Mouse (Mus musculus) kidney, postnatal 0 days (tissue): Measurements from ENCODE around the gene Pgrmc2. TPM values are rescaled to one million over a fixed set of nuclear protein-coding genes. Genes with fewer than 3 reads are reported as not detected.

ENCODE experiments used
- ATAC-seq: fragments of 200-750 bp; cut with Nextera tagmentation; replicated peaks from 2 replicates; pipeline ENCODE4 v1.8.0; 2017; ENCODE audit warnings: low read depth, moderate number of reproducible peaks, moderate TSS enrichment, moderate library complexity; ENCODE audit not compliant: low FRiP score
- DNase-seq: peaks from one replicate; pipeline ENCODE4 v3.0.0-alpha.2; 2016; ENCODE audit warnings: low spot score
- H3K27ac ChIP-seq: fragments of 300-500 bp; sonication (generic); 2 replicates; pipeline ENCODE4 v1.5.1; 2014; ENCODE audit warnings: mild to moderate bottlenecking
- H3K27me3 ChIP-seq: fragments of 300-500 bp; sonication (generic); 2 replicates; pipeline ENCODE4 v1.6.1; 2014; ENCODE audit warnings: low read length, mixed read lengths; ENCODE audit not compliant: insufficient read depth
- H3K36me3 ChIP-seq: fragments of 300-500 bp; sonication (generic); 2 replicates; pipeline ENCODE4 v1.6.1; 2014; ENCODE audit warnings: low read length, mixed read lengths; ENCODE audit not compliant: insufficient read depth
- H3K4me1 ChIP-seq: fragments of 300-500 bp; sonication (generic); replicated peaks from 2 replicates; pipeline ENCODE4 v1.6.1; 2014; ENCODE audit warnings: antibody characterized with exemption, low read length, mixed read lengths; ENCODE audit not compliant: insufficient read depth
- H3K4me2 ChIP-seq: fragments of 300-500 bp; sonication (generic); 2 replicates; pipeline ENCODE4 v1.6.1; 2014; ENCODE audit warnings: mild to moderate bottlenecking, low read length, moderate library complexity, mixed read lengths
- H3K4me3 ChIP-seq: fragments of 300-500 bp; sonication (generic); replicated peaks from 2 replicates; pipeline ENCODE4 v1.5.1; 2014; ENCODE audit warnings: low read depth, low read length
- H3K9ac ChIP-seq: fragments of 300-500 bp; sonication (generic); 2 replicates; pipeline ENCODE4 v1.6.1; 2014; ENCODE audit warnings: low read depth, low read length
- H3K9me3 ChIP-seq: fragments of 300-500 bp; sonication (generic); replicated peaks from 2 replicates; pipeline ENCODE4 v1.6.1; 2016; ENCODE audit warnings: low read length, inconsistent platforms, mixed read lengths
- CTCF ChIP-seq: IDR thresholded peaks from 2 replicates; pipeline ENCODE4 v1.5.1; 2016; ENCODE audit warnings: antibody characterized with exemption, low read depth, mild to moderate bottlenecking, moderate library complexity
- WGBS: fragments of 180-500 bp; shearing (Covaris S2); extraction: QIAGEN DNeasy Blood & Tissue Kit; methylation state at CpG from one replicate; pipeline ENCODE4 v1.1.7; 2014; 5-methylcytosine and 5-hydroxymethylcytosine counted together
- polyA plus RNA-seq: library from polyadenylated mRNA; unstranded; fragments of >200 nt; fragmentation: Nextera tagmentation; extraction: Ambion mirVana; gene quantifications from 2 replicates; pipeline ENCODE4 v1.2.1, GENCODE M21; 2015

Pgrmc2 gene
- polyA plus RNA-seq, 1 experiment from 2014 or later: 36.0 TPM

DNA sequence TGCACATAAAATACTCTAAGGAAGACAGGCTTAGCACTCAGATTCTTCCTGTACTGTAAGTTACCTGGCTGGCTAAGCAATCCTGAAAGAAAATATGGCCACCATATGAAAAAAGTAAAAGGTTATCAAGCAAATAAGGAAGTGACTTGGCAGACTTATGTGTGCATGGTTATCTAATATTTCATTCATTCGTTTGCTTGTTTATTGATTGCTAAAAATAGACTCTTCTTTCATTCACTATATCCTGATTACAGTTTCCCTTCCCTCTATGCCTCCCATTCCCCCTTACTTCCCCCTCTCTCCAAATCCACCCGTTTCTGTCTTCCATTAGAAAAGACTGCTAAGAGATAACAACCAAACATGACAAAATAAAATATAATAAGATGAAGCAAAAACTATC, 8.0 kb upstream of the Pgrmc2 start:
- WGBS: 78% methylated on average over 2 of the region's 2 CpGs
- H3K9me3 ChIP-seq: no peaks in the 10 kb centered on the region

DNA sequence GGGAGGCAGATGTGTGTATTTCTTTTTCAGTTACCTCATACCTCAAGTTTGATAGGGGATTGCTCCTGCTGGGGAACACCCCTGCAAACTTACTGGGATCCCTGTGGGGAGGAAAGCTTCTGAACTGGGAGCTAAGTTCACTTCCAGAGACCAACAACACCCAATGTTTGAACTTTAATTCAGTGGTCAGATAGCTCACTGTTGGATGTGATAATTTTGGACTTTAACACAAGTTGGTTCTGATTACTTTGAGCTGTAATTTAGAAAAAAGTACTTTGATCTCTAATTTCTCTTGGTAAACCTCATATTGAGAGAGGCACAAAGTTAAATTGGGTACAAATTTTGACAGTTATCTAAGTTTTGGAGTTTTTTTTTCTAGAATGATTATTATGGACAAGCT, 4.2 kb upstream of the Pgrmc2 start:
- H3K4me2 ChIP-seq: no peak overlapping the region
- no peaks in the 10 kb centered on the region for H3K9me3 ChIP-seq
- no peak for DNase-seq
- ATAC-seq: no peak
- H3K27ac ChIP-seq: no peak overlapping the region
- no peak for TF ChIP-seq CTCF
- no peaks in the 10 kb centered on the region for H3K36me3 ChIP-seq
- H3K9ac ChIP-seq: no peak overlapping the region
- H3K4me3 ChIP-seq: no peak overlapping the region
- H3K27me3 ChIP-seq: no peaks in the 10 kb centered on the region
- no peaks in the 10 kb centered on the region for H3K4me1 ChIP-seq

More for the DNA sequence above, 8.0 kb upstream of the Pgrmc2 start:
- no peaks in the 10 kb centered on the region for H3K27me3 ChIP-seq
- DNase-seq (no peak), ATAC-seq (no peak)
- H3K9ac ChIP-seq: no peak overlapping the region
- no peak overlapping the region for H3K4me3 ChIP-seq
- H3K4me1 ChIP-seq: no peaks in the 10 kb centered on the region
- H3K27ac ChIP-seq: no peak overlapping the region
- no peak for TF ChIP-seq CTCF
- H3K4me2 ChIP-seq: no peak overlapping the region
- H3K36me3 ChIP-seq: no peaks in the 10 kb centered on the region

DNA sequence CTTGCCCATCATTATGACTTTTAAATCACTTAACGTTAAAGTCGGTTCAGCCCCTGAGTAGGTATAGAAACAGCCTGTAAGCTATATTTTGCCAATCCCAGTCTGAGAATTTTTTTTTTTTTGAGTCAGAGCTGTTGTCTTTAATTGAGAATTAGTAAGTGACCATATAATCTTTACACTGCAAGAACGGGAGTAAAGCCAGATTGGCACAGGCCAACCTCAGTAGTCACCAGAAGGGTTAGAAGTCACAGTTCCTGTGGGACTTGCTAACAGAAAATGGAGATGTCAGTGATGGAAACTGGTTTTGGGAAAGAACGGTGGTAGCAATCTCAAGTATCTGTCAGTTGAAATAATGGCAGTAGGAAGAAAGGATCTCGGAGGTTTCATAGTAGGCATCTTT, 1.6 kb upstream of the Pgrmc2 start:
- no peaks in the 10 kb centered on the region for H3K9me3 ChIP-seq
- 82% methylated on average over 5 of the region's 5 CpGs for WGBS
- no peak overlapping the region for H3K9ac ChIP-seq

DNA sequence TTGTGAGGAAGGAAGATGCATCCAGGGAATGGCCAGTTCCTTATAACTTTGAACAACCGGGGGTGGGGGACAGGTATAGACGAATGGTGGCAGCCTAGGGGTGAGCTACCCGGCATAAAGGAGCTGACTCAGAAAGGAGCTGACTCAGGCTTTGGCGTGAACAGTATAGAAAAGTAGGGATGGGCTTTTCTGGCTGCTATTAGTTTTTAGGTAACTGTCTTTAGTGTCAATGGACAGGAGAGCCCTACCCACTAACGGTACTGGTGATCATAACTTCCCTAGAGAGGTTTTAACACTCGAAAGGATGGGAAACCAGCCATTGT, 905 bp upstream of the Pgrmc2 start:
- TF ChIP-seq CTCF: no peak
- ATAC-seq (0 out of 2 replicates have a peak, but pooled peaks have one; percentile 6), DNase-seq (peak; percentile 44)
- Histone ChIP-seq H3K9ac (peak overlapping the region; percentile 82), H3K4me3 (peak overlapping the region; percentile 90), H3K36me3 (no peaks in the 10 kb centered on the region), H3K27ac (peak overlapping the region; percentile 78), H3K4me2 (peak overlapping the region; percentile 97), H3K27me3 (no peaks in the 10 kb centered on the region), H3K9me3 (no peaks in the 10 kb centered on the region), H3K4me1 (peaks cover 7% of the 10 kb centered on the region; the same call in 1 of the 2 replicates)
- WGBS: 3% methylated on average over 6 of the region's 6 CpGs

More for the DNA sequence above, 1.6 kb upstream of the Pgrmc2 start:
- no peak for TF ChIP-seq CTCF
- H3K4me3 ChIP-seq: no peak overlapping the region
- H3K27ac ChIP-seq: no peak overlapping the region
- ATAC-seq: no peak
- H3K36me3 ChIP-seq: no peaks in the 10 kb centered on the region
- no peaks in the 10 kb centered on the region for H3K27me3 ChIP-seq
- H3K4me2 ChIP-seq: no peak overlapping the region
- DNase-seq: no peak
- H3K4me1 ChIP-seq: peaks cover 7% of the 10 kb centered on the region; the same call in 1 of the 2 replicates

DNA sequence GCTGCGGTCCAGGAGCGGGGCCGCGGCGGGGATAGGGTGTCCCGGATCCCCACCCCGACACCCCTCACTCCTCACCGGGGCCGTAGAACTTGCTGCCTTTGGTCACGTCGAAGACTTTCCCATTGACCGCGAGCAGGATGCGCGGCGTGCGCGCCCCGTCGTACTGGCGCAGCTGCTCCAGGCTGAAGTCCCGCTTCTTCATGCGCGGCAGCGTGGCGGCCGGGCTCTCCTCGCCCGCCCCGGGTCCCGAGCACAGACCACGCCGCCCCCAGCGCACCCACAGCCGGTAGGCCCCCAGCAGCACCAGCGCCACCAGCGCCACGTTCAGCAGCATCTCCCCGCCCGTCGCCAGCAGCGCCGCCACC, 344 bp downstream of the Pgrmc2 start:
- peaks cover 7% of the 10 kb centered on the region; the same call in 1 of the 2 replicates for H3K4me1 ChIP-seq
- H3K36me3 ChIP-seq: no peaks in the 10 kb centered on the region

DNA sequence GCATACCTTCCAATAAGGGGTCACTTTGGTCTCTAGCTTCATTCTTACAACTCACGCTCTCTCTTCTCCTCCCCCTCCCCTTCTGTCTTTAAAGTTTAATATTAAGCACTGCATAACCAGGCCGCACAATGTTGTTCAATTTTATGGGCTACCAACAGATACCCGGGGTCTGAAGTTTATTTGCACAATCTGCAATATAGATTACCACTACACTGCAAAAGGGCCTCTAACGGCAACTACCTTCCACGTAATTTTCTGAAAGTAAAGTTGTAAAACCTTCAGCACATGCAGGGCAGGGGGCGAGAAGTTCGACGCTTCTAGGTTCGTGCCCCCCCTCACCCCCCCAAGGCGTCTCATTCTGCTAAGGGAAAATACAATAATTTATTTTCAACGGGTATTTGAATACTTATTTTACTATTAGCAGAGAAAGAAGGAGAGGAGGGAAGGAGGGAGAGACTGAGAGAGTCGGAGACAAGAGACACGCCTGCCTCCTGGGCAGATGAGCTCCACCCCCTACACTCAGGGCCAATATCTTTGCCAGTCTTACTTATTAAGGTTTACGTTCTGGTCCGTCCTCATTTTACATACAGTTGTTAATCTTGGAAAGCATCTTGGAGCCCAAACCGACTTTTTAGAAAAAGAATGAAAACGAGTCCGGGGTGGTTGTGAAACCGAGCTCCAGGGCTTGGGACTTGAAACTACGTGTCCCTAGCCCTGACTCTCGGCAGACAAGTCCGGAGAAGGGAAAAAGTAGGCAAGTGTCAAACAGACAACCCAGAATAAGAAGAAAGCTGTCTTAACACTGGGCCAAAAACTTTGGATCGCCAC, 1.2 kb downstream of the Pgrmc2 start:
- Histone ChIP-seq H3K4me2 (peak overlapping the region; percentile 97), H3K9ac (peak overlapping the region; percentile 82), H3K4me3 (peak overlapping the region; percentile 90), H3K36me3 (no peaks in the 10 kb centered on the region), H3K9me3 (no peaks in the 10 kb centered on the region), H3K27me3 (no peaks in the 10 kb centered on the region), H3K4me1 (peaks cover 7% of the 10 kb centered on the region; the same call in 1 of the 2 replicates), H3K27ac (peak overlapping the region; percentile 78; the same call in 1 of the 2 replicates)
- no peak for TF ChIP-seq CTCF
- no peak for ATAC-seq
- WGBS: 1% methylated on average over 23 of the region's 23 CpGs
- peak; percentile 57 for DNase-seq

More for the DNA sequence above, 344 bp downstream of the Pgrmc2 start:
- Histone ChIP-seq H3K9me3 (no peaks in the 10 kb centered on the region), H3K27me3 (no peaks in the 10 kb centered on the region), H3K4me2 (peak overlapping the region; percentile 97), H3K27ac (peak overlapping the region; percentile 78), H3K9ac (peak overlapping the region; percentile 82), H3K4me3 (peak overlapping the region; percentile 90)
- TF ChIP-seq CTCF: no peak
- DNase-seq: no peak
- peak; percentile 29 for ATAC-seq
- WGBS: under 1% methylated on average over 41 of the region's 43 CpGs
